Mouse (Mus musculus) midbrain, embryonic 14.5 days (tissue): ENCODE data around the gene Zswim7. TPM values are rescaled to one million over a fixed set of nuclear protein-coding genes. Genes with fewer than 3 reads are reported as not detected.

Source experiments
- ATAC-seq: fragments of 200-750 bp; cut with Nextera tagmentation; 2 replicates; pipeline ENCODE4 v1.8.0; 2017; ENCODE audit warnings: moderate number of reproducible peaks, moderate library complexity; ENCODE audit not compliant: low FRiP score, low TSS enrichment
- DNase-seq: peaks from one replicate; pipeline ENCODE4 v3.0.0-alpha.2; 2015
- H3K27ac ChIP-seq: fragments of 300-500 bp; sonication (generic); replicated peaks from 2 replicates; pipeline ENCODE4 v1.5.1; 2014; ENCODE audit warnings: mild to moderate bottlenecking, low read depth, low read length, moderate library complexity
- H3K27me3 ChIP-seq: fragments of 300-500 bp; sonication (generic); 2 replicates; pipeline ENCODE4 v1.6.1; 2014; ENCODE audit warnings: low read length, control low read depth, mixed read lengths; ENCODE audit not compliant: control insufficient read depth, insufficient read depth
- H3K36me3 ChIP-seq: fragments of 300-500 bp; sonication (generic); 2 replicates; pipeline ENCODE4 v1.6.1; 2014; ENCODE audit warnings: low read length, control low read depth; ENCODE audit not compliant: control insufficient read depth, insufficient read depth
- H3K4me1 ChIP-seq: fragments of 300-500 bp; sonication (generic); 2 replicates; pipeline ENCODE4 v1.6.1; 2014; ENCODE audit warnings: mild to moderate bottlenecking, antibody characterized with exemption, low read length, control low read depth; ENCODE audit not compliant: control insufficient read depth, insufficient read depth
- H3K4me2 ChIP-seq: fragments of 300-500 bp; sonication (generic); 2 replicates; pipeline ENCODE4 v1.6.1; 2014; ENCODE audit warnings: mild to moderate bottlenecking, low read length, moderate library complexity
- H3K4me3 ChIP-seq: fragments of 300-500 bp; sonication (generic); replicated peaks from 2 replicates; pipeline ENCODE4 v1.5.1; 2014; ENCODE audit warnings: low read depth, low read length
- H3K9ac ChIP-seq: fragments of 300-500 bp; sonication (generic); replicated peaks from 2 replicates; pipeline ENCODE4 v1.6.1; 2014; ENCODE audit warnings: mild to moderate bottlenecking, low read length, moderate library complexity
- H3K9me3 ChIP-seq: fragments of 300-500 bp; sonication (generic); 2 replicates; pipeline ENCODE4 v1.6.1; 2016; ENCODE audit warnings: low read length, control low read depth, mixed read lengths; ENCODE audit not compliant: control insufficient read depth
- WGBS: fragments of 180-500 bp; shearing (Covaris S2); extraction: QIAGEN DNeasy Blood & Tissue Kit; methylation state at CpG from one replicate; pipeline ENCODE4 v1.1.7; 2014; 5-methylcytosine and 5-hydroxymethylcytosine counted together
- polyA plus RNA-seq: library from polyadenylated mRNA; unstranded; fragments of >200 nt; fragmentation: Nextera tagmentation; extraction: Ambion mirVana; gene quantifications from 2 replicates; pipeline ENCODE4 v1.2.1, GENCODE M21; 2014

The Zswim7 gene
- polyA plus RNA-seq, 1 experiment from 2014 or later = 11.3 TPM

- Histone ChIP-seq H3K27ac (no peak overlapping the region), H3K9me3 (no peaks in the 10 kb centered on the region), H3K4me1 (no peaks in the 10 kb centered on the region), H3K36me3 (no peaks in the 10 kb centered on the region), H3K9ac (no peak overlapping the region), H3K27me3 (no peaks in the 10 kb centered on the region), H3K4me3 (no peak overlapping the region), H3K4me2 (no peak overlapping the region)
- ATAC-seq (no peak), DNase-seq (no peak)
- WGBS = 87% methylated on average over 7 of the region's 7 CpGs
Observed at GRCm38 (mm10) chr11:62220756-62221510, 60.2 kb downstream of the Zswim7 start.

GRCm38 (mm10) chr11:62217751-62218150 lies 63.4 kb downstream of the Zswim7 start:
- H3K27ac ChIP-seq = no peak overlapping the region
- 81% methylated on average over 6 of the region's 6 CpGs for WGBS
- H3K9ac ChIP-seq = no peak overlapping the region
- no peak for DNase-seq
- no peak overlapping the region for H3K4me3 ChIP-seq
- no peaks in the 10 kb centered on the region for H3K9me3 ChIP-seq
- H3K4me1 ChIP-seq = no peaks in the 10 kb centered on the region
- no peaks in the 10 kb centered on the region for H3K27me3 ChIP-seq
- no peaks in the 10 kb centered on the region for H3K36me3 ChIP-seq
- no peak for ATAC-seq
- no peak overlapping the region for H3K4me2 ChIP-seq

Other genes starting within 250 kb of the Zswim7 start
- 2.7 and 3.1 TPM in 2 replicates for gene Adora2b, start 32.4 kb downstream of the Zswim7 start, polyA plus RNA-seq
- gene Ttc19, start 98 bp upstream of the Zswim7 start, polyA plus RNA-seq = 31.7 and 36.2 TPM in 2 replicates
- gene Pigl, start 177.1 kb upstream of the Zswim7 start, polyA plus RNA-seq = 6.6 and 6.7 TPM in 2 replicates
- gene Ncor1, start 177.2 kb upstream of the Zswim7 start, polyA plus RNA-seq = 170 and 211 TPM in 2 replicates